Mouse (Mus musculus) cerebellum, adult 2 months (tissue): ENCODE results near the gene Car2.

Experiments used
- CTCF ChIP-seq: fragments of 200-500 bp; IDR thresholded peaks from 2 replicates; pipeline ENCODE4 v1.5.1; 2011; ENCODE audit warnings: low read depth, mild to moderate bottlenecking, control low read depth, low read length, moderate library complexity, borderline replicate concordance; ENCODE audit not compliant: insufficient read depth
- POLR2A ChIP-seq: fragments of 200-500 bp; IDR thresholded peaks from 2 replicates; pipeline ENCODE4 v1.6.1; 2011; ENCODE audit warnings: low read length, control low read depth, borderline replicate concordance; ENCODE audit not compliant: insufficient read depth

- TF ChIP-seq POLR2A (no peak), CTCF (no peak)
Measured at GRCm38 (mm10) chr3:14944706-14945105, 58.6 kb downstream of the Car2 start.
